Mouse (Mus musculus) liver, adult 2 months (tissue): ENCODE results near the gene Disp2.

Experiments used
- CTCF ChIP-seq: fragments of 200-500 bp; IDR thresholded peaks from 2 replicates; pipeline ENCODE4 v1.5.1; 2011; ENCODE audit warnings: low read depth, low read length, control low read depth
- POLR2A ChIP-seq: fragments of 200-500 bp; IDR thresholded peaks from 2 replicates; pipeline ENCODE4 v1.6.1; 2011; ENCODE audit warnings: low read length, control low read depth; ENCODE audit not compliant: insufficient read depth; ENCODE audit errors: extremely low read depth

DNA sequence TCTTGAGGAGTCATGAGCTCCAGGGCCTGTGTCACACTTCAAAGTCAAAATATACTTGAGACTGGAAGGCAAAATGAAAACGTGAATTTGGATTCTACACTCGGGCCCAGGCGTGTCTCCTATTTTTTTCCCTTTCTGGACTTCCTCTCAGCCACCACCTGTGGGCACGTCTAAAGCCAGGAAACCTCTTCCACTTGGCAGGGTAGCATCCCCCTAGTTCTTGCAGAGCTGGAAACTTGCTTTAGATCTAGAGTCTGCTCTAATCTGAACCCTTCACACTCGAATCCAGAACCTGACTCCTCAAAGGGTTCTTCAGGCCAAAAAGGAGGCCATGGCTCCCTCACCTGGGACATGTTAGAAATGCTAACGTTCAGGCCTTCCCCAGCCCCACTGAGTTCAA lies 24.1 kb upstream of the Disp2 start:
- TF ChIP-seq CTCF (no peak), POLR2A (no peak)
